Mouse (Mus musculus): ENCODE results near the gene Fbxo47. TPM values are rescaled to one million over a fixed set of nuclear protein-coding genes. Genes with fewer than 3 reads are reported as not detected.

The Fbxo47 gene
- polyA plus RNA-seq, 1 experiment from 2014 or later: 0.84 TPM

Other genes starting within 250 kb of the Fbxo47 start
- 3.1 and 3.3 TPM in 2 replicates for gene Mllt6, start 220.7 kb downstream of the Fbxo47 start, polyA plus RNA-seq (2015; fragmentation: Nextera tagmentation; extraction: Ambion mirVana)
- gene Cisd3, start 198.3 kb downstream of the Fbxo47 start, polyA plus RNA-seq (2015; fragmentation: Nextera tagmentation; extraction: Ambion mirVana): 12.5 and 13.4 TPM in 2 replicates
- 17.2 and 20.9 TPM in 2 replicates for gene Pcgf2, start 183.7 kb downstream of the Fbxo47 start, polyA plus RNA-seq (2015; fragmentation: Nextera tagmentation; extraction: Ambion mirVana)
- gene Psmb3, start 180.8 kb downstream of the Fbxo47 start, polyA plus RNA-seq (2015; fragmentation: Nextera tagmentation; extraction: Ambion mirVana): 443 and 487 TPM in 2 replicates
- 2.3 and 3.1 TPM in 2 replicates for gene Pip4k2b, start 139.4 kb downstream of the Fbxo47 start, polyA plus RNA-seq (2015; fragmentation: Nextera tagmentation; extraction: Ambion mirVana)
- gene Cwc25, start 117.6 kb downstream of the Fbxo47 start, polyA plus RNA-seq (2015; fragmentation: Nextera tagmentation; extraction: Ambion mirVana): 22.5 and 23.3 TPM in 2 replicates
- 0.62 and 0.84 TPM in 2 replicates for gene 1700001P01Rik, start 108.2 kb downstream of the Fbxo47 start, polyA plus RNA-seq (2015; fragmentation: Nextera tagmentation; extraction: Ambion mirVana)
- 596 and 632 TPM in 2 replicates for gene Rpl23, start 101.7 kb downstream of the Fbxo47 start, polyA plus RNA-seq (2015; fragmentation: Nextera tagmentation; extraction: Ambion mirVana)
- gene Lasp1, start 85.2 kb downstream of the Fbxo47 start, polyA plus RNA-seq (2015; fragmentation: Nextera tagmentation; extraction: Ambion mirVana): 122 and 131 TPM in 2 replicates
- 10.5 and 11.8 TPM in 2 replicates for gene B230217C12Rik, start 43.4 kb downstream of the Fbxo47 start, polyA plus RNA-seq (2015; fragmentation: Nextera tagmentation; extraction: Ambion mirVana)
- gene Plxdc1, start 102.3 kb upstream of the Fbxo47 start, polyA plus RNA-seq (2015; fragmentation: Nextera tagmentation; extraction: Ambion mirVana): 0.18 and 0.34 TPM in 2 replicates
- 9.6 and 14.7 TPM in 2 replicates for gene Arl5c, start 112.0 kb upstream of the Fbxo47 start, polyA plus RNA-seq (2015; fragmentation: Nextera tagmentation; extraction: Ambion mirVana)
- gene Cacnb1, start 138.9 kb upstream of the Fbxo47 start, polyA plus RNA-seq (2015; fragmentation: Nextera tagmentation; extraction: Ambion mirVana): 16.6 and 17.3 TPM in 2 replicates
- 983 and 1,161 TPM in 2 replicates for gene Rpl19, start 142.6 kb upstream of the Fbxo47 start, polyA plus RNA-seq (2015; fragmentation: Nextera tagmentation; extraction: Ambion mirVana)
- 0.30 and 0.65 TPM in 2 replicates for gene Stac2, start 169.3 kb upstream of the Fbxo47 start, polyA plus RNA-seq (2015; fragmentation: Nextera tagmentation; extraction: Ambion mirVana)